Mouse (Mus musculus): ENCODE measurements around the gene Scrn1.

DNA sequence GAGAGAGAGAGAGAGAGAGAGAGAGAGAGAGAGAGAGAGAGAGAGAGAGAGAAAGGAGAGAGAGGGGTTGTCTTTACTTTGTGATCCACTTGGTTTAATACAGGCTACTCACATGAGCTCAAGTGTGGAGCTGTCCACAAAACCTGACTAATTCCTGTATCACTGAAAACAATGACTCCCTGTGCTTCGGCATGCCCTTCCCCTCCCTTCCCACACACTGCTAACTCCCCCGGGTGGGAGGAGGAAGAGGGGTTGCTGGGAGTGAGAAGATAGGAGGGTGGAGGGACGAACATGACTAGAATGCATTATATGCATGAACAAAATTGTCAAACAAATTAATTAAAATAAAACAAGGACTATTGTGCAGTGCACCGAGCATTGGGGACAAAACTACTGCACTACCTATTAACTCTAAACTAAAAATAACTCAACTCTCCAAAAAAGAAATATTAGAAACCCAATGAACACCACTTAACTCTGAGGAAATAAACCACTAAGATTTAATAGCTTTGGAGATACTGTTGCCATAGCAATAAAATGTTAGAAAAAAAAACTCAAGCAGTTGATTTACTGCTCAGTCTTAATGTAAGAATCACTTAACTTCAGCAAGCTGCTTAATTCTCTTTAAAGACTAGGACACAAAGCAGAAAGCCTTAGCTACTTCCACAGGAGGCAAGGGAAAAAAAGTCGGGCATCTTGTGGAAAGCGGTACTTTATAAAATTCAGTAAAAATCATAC, 7.1 kb upstream of the Scrn1 start:
- no peak for TF ChIP-seq CTCF (IDR thresholded peaks at IDR 0.05)
- no peak for TF ChIP-seq EP300 (IDR thresholded peaks at IDR 0.05)

All from lung, postnatal 0 days (tissue).